Mouse (Mus musculus) kidney, embryonic 14.5 days (tissue): ENCODE results near the gene Orc5. TPM values are rescaled to one million over a fixed set of nuclear protein-coding genes. Genes with fewer than 3 reads are reported as not detected.
A peak's percentile ranks its signal among the peaks of the same experiment; 100 is the strongest.

ENCODE experiments used
- ATAC-seq: fragments of 200-750 bp; cut with Nextera tagmentation; 2 replicates; pipeline ENCODE4 v1.8.0; 2017; ENCODE audit warnings: moderate number of reproducible peaks, mild to moderate bottlenecking, moderate TSS enrichment, moderate library complexity; ENCODE audit not compliant: low FRiP score, low TSS enrichment
- H3K27ac ChIP-seq: fragments of 300-500 bp; sonication (generic); 2 replicates; pipeline ENCODE4 v1.5.1; 2014; ENCODE audit warnings: low read depth, mild to moderate bottlenecking, low read length, moderate library complexity, mixed read lengths
- H3K27me3 ChIP-seq: fragments of 300-500 bp; sonication (generic); 2 replicates; pipeline ENCODE4 v1.6.1; 2014; ENCODE audit warnings: mild to moderate bottlenecking, low read length; ENCODE audit not compliant: control insufficient read depth, insufficient read depth
- H3K36me3 ChIP-seq: fragments of 300-500 bp; sonication (generic); 2 replicates; pipeline ENCODE4 v1.6.1; 2014; ENCODE audit warnings: low read length, mixed read lengths; ENCODE audit not compliant: control insufficient read depth, insufficient read depth
- H3K4me1 ChIP-seq: fragments of 300-500 bp; sonication (generic); 2 replicates; pipeline ENCODE4 v1.6.1; 2014; ENCODE audit warnings: low read length, mixed read lengths; ENCODE audit not compliant: control insufficient read depth, insufficient read depth
- H3K4me2 ChIP-seq: fragments of 300-500 bp; sonication (generic); replicated peaks from 2 replicates; pipeline ENCODE4 v1.6.1; 2014; ENCODE audit warnings: low read depth, mild to moderate bottlenecking, low read length
- H3K4me3 ChIP-seq: fragments of 300-500 bp; sonication (generic); 2 replicates; pipeline ENCODE4 v1.5.1; 2014; ENCODE audit warnings: mild to moderate bottlenecking, low read length
- H3K9ac ChIP-seq: fragments of 300-500 bp; sonication (generic); 2 replicates; pipeline ENCODE4 v1.6.1; 2014; ENCODE audit warnings: low read depth, mild to moderate bottlenecking, low read length, moderate library complexity
- H3K9me3 ChIP-seq: fragments of 300-500 bp; sonication (generic); 2 replicates; pipeline ENCODE4 v1.6.1; 2016; ENCODE audit warnings: low read length; ENCODE audit not compliant: control insufficient read depth
- WGBS: fragments of 180-500 bp; shearing (Covaris S2); extraction: QIAGEN DNeasy Blood & Tissue Kit; methylation state at CpG from one replicate; pipeline ENCODE4 v1.1.7; 2014; 5-methylcytosine and 5-hydroxymethylcytosine counted together
- polyA plus RNA-seq: library from polyadenylated mRNA; unstranded; fragments of >200 nt; fragmentation: Nextera tagmentation; extraction: Ambion mirVana; gene quantifications from 2 replicates; pipeline ENCODE4 v1.2.1, GENCODE M21; 2014

Gene Orc5
- polyA plus RNA-seq: 43.7 and 51.2 TPM in 2 replicates

- Histone ChIP-seq H3K4me1 (0 out of 2 replicates have a peak, but pooled peaks cover 8% of the 10 kb centered on the region), H3K4me2 (peak within 1 kb of the TSS; percentile 55), H3K9ac (peak within 1 kb of the TSS; percentile 83), H3K9me3 (no peaks in the 10 kb centered on the region), H3K36me3 (peaks cover 20% of the 10 kb centered on the region), H3K27me3 (no peaks in the 10 kb centered on the region), H3K27ac (peak within 1 kb of the TSS; percentile 78; the same call in 1 of the 2 replicates), H3K4me3 (peak within 1 kb of the TSS; percentile 80)
- 2% methylated on average over 31 of the region's 31 CpGs for WGBS
- peak; percentile 99 for ATAC-seq
These were observed at the start of gene Orc5 for GRCm38 (mm10) chr5:22550033-22550551. Gene Orc5 (minus strand): TSS chr5:22550429.

- WGBS: 95% methylated on average over 4 of the region's 4 CpGs
- no peak for ATAC-seq
- Histone ChIP-seq H3K36me3 (no peaks in the 10 kb centered on the region), H3K27ac (no peak overlapping the region), H3K4me2 (no peak overlapping the region), H3K4me1 (no peaks in the 10 kb centered on the region), H3K4me3 (no peak overlapping the region), H3K27me3 (no peaks in the 10 kb centered on the region), H3K9me3 (no peaks in the 10 kb centered on the region), H3K9ac (no peak overlapping the region)
These were observed 46.8 kb upstream of the Orc5 start for GRCm38 (mm10) chr5:22596981-22597380.

DNA sequence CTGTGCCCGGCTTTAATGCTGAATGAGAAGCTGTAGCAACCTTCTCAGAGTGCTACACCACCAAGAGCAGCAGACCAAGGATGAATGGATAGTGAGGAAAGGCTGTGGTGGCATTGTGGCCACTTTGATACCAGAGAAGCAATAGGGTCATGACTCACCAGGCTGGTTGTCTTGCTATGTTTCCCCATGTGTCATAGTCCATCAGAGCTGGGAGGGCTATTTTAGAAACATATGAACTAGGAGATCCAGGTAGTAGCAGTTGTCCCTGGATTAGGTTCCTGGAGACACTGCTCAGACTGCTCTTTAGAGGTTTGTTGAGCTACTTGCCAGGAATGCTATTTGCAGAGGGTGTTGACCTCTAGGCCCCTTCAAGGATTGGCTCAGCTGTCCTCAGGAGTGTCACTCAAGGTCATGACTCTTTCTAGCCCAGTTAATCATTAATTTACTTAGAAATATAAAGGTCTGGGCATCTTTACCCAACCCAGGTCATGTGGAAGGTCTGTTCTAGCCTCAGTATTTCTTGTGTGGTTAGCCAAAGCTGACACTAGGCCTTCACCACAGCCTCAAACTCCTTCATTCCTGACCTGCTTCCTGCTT is 39.2 kb upstream of the Orc5 start:
- 82% methylated on average over 1 of the region's 1 CpGs for WGBS
- Histone ChIP-seq H3K4me3 (no peak overlapping the region), H3K9me3 (no peaks in the 10 kb centered on the region), H3K36me3 (no peaks in the 10 kb centered on the region), H3K27me3 (no peaks in the 10 kb centered on the region), H3K27ac (no peak overlapping the region), H3K9ac (no peak overlapping the region), H3K4me1 (no peaks in the 10 kb centered on the region), H3K4me2 (no peak overlapping the region)
- no peak for ATAC-seq

- H3K4me2 ChIP-seq: no peak overlapping the region
- no peaks in the 10 kb centered on the region for H3K36me3 ChIP-seq
- no peaks in the 10 kb centered on the region for H3K9me3 ChIP-seq
- H3K27ac ChIP-seq: no peak overlapping the region
- H3K4me1 ChIP-seq: no peaks in the 10 kb centered on the region
- no peak for ATAC-seq
- H3K9ac ChIP-seq: no peak overlapping the region
- no peaks in the 10 kb centered on the region for H3K27me3 ChIP-seq
- 58% methylated on average over 1 of the region's 1 CpGs for WGBS
- no peak overlapping the region for H3K4me3 ChIP-seq
These were observed 37.3 kb upstream of the Orc5 start for GRCm38 (mm10) chr5:22587492-22587891.

DNA sequence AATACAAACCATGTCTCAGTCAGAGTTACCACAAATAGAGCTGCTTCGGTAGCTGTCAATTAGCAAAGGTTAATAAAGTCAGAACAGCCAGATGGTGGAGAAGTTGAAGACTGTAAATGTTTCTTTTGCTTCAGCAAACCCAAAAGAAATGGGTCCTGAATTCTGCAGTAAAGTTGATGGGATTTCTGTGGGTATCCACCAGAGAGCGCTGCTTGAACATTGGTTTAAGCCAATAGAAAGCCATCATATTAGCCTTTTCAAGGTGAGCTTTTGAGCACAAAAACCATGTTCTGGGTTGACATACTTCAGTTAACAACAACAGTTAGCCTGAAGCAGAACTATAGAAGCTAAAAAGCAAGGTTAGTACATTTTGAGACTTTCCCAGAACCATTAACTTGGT is 34.3 kb upstream of the Orc5 start:
- no peak overlapping the region for H3K9ac ChIP-seq
- H3K27ac ChIP-seq: no peak overlapping the region
- no peaks in the 10 kb centered on the region for H3K9me3 ChIP-seq
- H3K36me3 ChIP-seq: no peaks in the 10 kb centered on the region
- WGBS: 57% methylated on average over 2 of the region's 2 CpGs
- H3K4me2 ChIP-seq: no peak overlapping the region
- ATAC-seq: no peak
- H3K4me3 ChIP-seq: no peak overlapping the region
- no peaks in the 10 kb centered on the region for H3K27me3 ChIP-seq
- H3K4me1 ChIP-seq: no peaks in the 10 kb centered on the region

GRCm38 (mm10) chr5:22578011-22578410 is 27.8 kb upstream of the Orc5 start:
- no peak for ATAC-seq
- WGBS: 93% methylated on average over 3 of the region's 3 CpGs
- no peak overlapping the region for H3K4me2 ChIP-seq

GRCm38 (mm10) chr5:22574751-22575150 is 24.5 kb upstream of the Orc5 start:
- ATAC-seq: no peak
- Histone ChIP-seq H3K4me2 (no peak overlapping the region), H3K4me3 (no peak overlapping the region), H3K9ac (no peak overlapping the region), H3K9me3 (no peaks in the 10 kb centered on the region), H3K27ac (no peak overlapping the region), H3K36me3 (no peaks in the 10 kb centered on the region), H3K4me1 (no peaks in the 10 kb centered on the region), H3K27me3 (no peaks in the 10 kb centered on the region)
- 65% methylated on average over 3 of the region's 3 CpGs for WGBS

More at GRCm38 (mm10) chr5:22578011-22578410, 27.8 kb upstream of the Orc5 start:
- Histone ChIP-seq H3K4me3 (no peak overlapping the region), H3K36me3 (no peaks in the 10 kb centered on the region), H3K27ac (no peak overlapping the region), H3K4me1 (no peaks in the 10 kb centered on the region), H3K27me3 (no peaks in the 10 kb centered on the region), H3K9me3 (no peaks in the 10 kb centered on the region), H3K9ac (no peak overlapping the region)

DNA sequence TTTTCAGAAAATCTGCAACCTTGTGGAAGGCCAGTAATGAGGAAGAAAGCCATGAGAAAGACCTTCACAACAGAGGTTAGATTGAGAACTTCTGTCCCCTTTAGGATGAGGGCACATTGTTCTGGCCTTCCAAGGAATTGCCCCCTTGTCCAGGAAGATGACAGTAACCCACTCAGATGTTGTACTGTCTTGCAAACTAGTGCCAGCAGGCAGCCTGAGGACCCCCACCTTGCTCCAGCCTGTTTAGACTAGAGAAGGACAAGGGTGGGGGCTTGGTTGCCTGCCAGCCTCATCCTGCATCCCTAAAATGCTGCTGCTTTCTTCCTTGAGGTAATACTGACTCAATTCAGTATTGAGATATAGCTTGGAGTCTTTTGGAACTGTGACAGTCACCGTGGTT is 23.9 kb upstream of the Orc5 start:
- H3K9ac ChIP-seq: no peak overlapping the region
- no peaks in the 10 kb centered on the region for H3K27me3 ChIP-seq
- no peak overlapping the region for H3K4me2 ChIP-seq
- ATAC-seq: no peak
- no peaks in the 10 kb centered on the region for H3K36me3 ChIP-seq
- no peaks in the 10 kb centered on the region for H3K9me3 ChIP-seq
- no peak overlapping the region for H3K27ac ChIP-seq
- H3K4me1 ChIP-seq: no peaks in the 10 kb centered on the region
- no peak overlapping the region for H3K4me3 ChIP-seq
- 58% methylated on average over 1 of the region's 1 CpGs for WGBS

DNA sequence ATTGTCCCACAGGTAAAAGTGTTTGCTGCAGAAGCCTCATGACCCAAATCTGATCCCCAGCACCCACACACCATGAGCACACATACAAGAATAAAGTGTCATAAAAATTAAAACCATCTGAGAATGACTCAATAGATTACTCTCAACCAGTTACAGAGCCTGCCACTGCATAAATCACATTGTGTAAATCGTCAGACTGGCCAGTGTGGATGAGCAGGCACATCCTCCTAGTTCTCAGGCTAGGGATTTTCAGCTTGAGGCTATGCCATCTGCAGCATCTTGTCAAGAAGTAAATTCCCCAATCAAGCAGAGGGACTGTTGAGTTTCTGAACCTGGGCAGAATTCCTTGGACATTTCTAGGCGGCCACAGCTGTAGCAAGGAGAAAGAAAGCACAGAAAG is 23.5 kb upstream of the Orc5 start:
- no peak overlapping the region for H3K4me3 ChIP-seq
- H3K9ac ChIP-seq: no peak overlapping the region
- H3K9me3 ChIP-seq: no peaks in the 10 kb centered on the region
- H3K4me2 ChIP-seq: no peak overlapping the region
- H3K27ac ChIP-seq: no peak overlapping the region
- no peaks in the 10 kb centered on the region for H3K27me3 ChIP-seq
- 59% methylated on average over 2 of the region's 2 CpGs for WGBS
- no peaks in the 10 kb centered on the region for H3K36me3 ChIP-seq
- no peak for ATAC-seq
- no peaks in the 10 kb centered on the region for H3K4me1 ChIP-seq
